Mouse (Mus musculus) spleen, adult 2 months (tissue): ENCODE results near the gene Olfr92. TPM values are rescaled to one million over a fixed set of nuclear protein-coding genes. Genes with fewer than 3 reads are reported as not detected.
"Not testable (repeated sequence)": the region's sequence is repeated elsewhere in the genome, so short reads cannot be mapped to it uniquely, and the experiment has no call there.

Experiments
- DNase-seq, 2 experiments: peaks; one replicate each; pipeline versions ENCODE4 v3.0.0 to v3.0.0-alpha.2; 2012 to 2021; ENCODE audit warnings: low spot score in 2 of 2, low read depth in 1 of 2
- H3K27ac ChIP-seq: fragments of 200-500 bp; 2 replicates; pipeline ENCODE4 v1.5.1; 2012; ENCODE audit warnings: low read length, inconsistent platforms; ENCODE audit not compliant: insufficient read depth
- H3K27me3 ChIP-seq: fragments of 200-500 bp; 2 replicates; pipeline ENCODE4 v1.6.1; 2012; ENCODE audit warnings: mild to moderate bottlenecking, moderate library complexity, low read length, inconsistent platforms; ENCODE audit not compliant: control insufficient read depth, insufficient read depth
- H3K36me3 ChIP-seq: fragments of 200-500 bp; 2 replicates; pipeline ENCODE4 v1.6.1; 2012; ENCODE audit warnings: mild to moderate bottlenecking, low read length, inconsistent platforms; ENCODE audit not compliant: control insufficient read depth, insufficient read depth
- H3K4me1 ChIP-seq: fragments of 200-500 bp; 2 replicates; pipeline ENCODE4 v1.6.1; 2011; ENCODE audit warnings: inconsistent platforms; ENCODE audit not compliant: control insufficient read depth, insufficient read depth, insufficient read length
- H3K4me3 ChIP-seq: fragments of 200-500 bp; 2 replicates; pipeline ENCODE4 v1.5.1; 2011; ENCODE audit warnings: mild to moderate bottlenecking, inconsistent platforms; ENCODE audit not compliant: insufficient read depth, insufficient read length; ENCODE audit errors: extremely low read depth
- CTCF ChIP-seq: fragments of 200-500 bp; IDR thresholded peaks from 2 replicates; pipeline ENCODE4 v1.5.1; 2011; ENCODE audit warnings: mild to moderate bottlenecking, inconsistent platforms; ENCODE audit not compliant: insufficient read depth, insufficient read length, insufficient replicate concordance; ENCODE audit errors: extremely low read depth
- POLR2A ChIP-seq: fragments of 200-500 bp; IDR thresholded peaks from 2 replicates; pipeline ENCODE4 v1.6.1; 2011; ENCODE audit warnings: low read depth, low read length, inconsistent platforms
- WGBS: fragments of 180-500 bp; shearing (Covaris S2); methylation state at CpG from one replicate; pipeline ENCODE4 v1.1.7; 2018; 5-methylcytosine and 5-hydroxymethylcytosine counted together
- polyA plus RNA-seq: library from polyadenylated mRNA; depleted of rRNA; stranded (reverse); fragments of >200 nt; gene quantifications from 2 replicates; pipeline ENCODE4 v1.2.3, GENCODE M21; 2012; rRNA removed

Olfr92 gene
- not detected in 2 replicates for polyA plus RNA-seq

- TF ChIP-seq CTCF (no peak), POLR2A (no peak)
- no peak within 1 kb of the TSS for H3K27ac ChIP-seq
- no peak for DNase-seq
- no peaks in the 10 kb centered on the region for H3K27me3 ChIP-seq
- H3K36me3 ChIP-seq: no peaks in the 10 kb centered on the region
- 85% methylated on average over 2 of the region's 2 CpGs for WGBS
- no peak within 1 kb of the TSS for H3K4me3 ChIP-seq
- H3K4me1 ChIP-seq: no peaks in the 10 kb centered on the region
These were observed at the start of gene Olfr92 for GRCm38 (mm10) chr17:37119988-37120387. Gene Olfr92, minus strand, starts transcription at chr17:37120088.

GRCm38 (mm10) chr17:37161394-37161793, 41.5 kb upstream of the Olfr92 start, which contains the start of gene Olfr93:
Gene Olfr93, minus strand, starts transcription at chr17:37161494.
- TF ChIP-seq POLR2A: no peak
- TF ChIP-seq CTCF: no peak
- DNase-seq: no peak
- Histone ChIP-seq H3K36me3 (no peaks in the 10 kb centered on the region), H3K27me3 (no peaks in the 10 kb centered on the region), H3K4me1 (no peaks in the 10 kb centered on the region), H3K27ac (no peak within 1 kb of the TSS), H3K4me3 (no peak within 1 kb of the TSS)

GRCm38 (mm10) chr17:37131366-37131765, 11.5 kb upstream of the Olfr92 start:
- DNase-seq, H3K4me3 ChIP-seq, H3K4me1 ChIP-seq, H3K36me3 ChIP-seq, H3K27ac ChIP-seq, H3K27me3 ChIP-seq: not testable (repeated sequence)
- WGBS: 30% methylated on average over 4 of the region's 4 CpGs

GRCm38 (mm10) chr17:37098178-37098577, 21.7 kb downstream of the Olfr92 start, which contains the start of gene Olfr91:
Gene Olfr91, minus strand, starts transcription at chr17:37098278.
- no peaks in the 10 kb centered on the region for H3K36me3 ChIP-seq
- TF ChIP-seq CTCF (no peak), POLR2A (no peak)
- H3K27me3 ChIP-seq: no peaks in the 10 kb centered on the region
- no peak within 1 kb of the TSS for H3K27ac ChIP-seq
- no peaks in the 10 kb centered on the region for H3K4me1 ChIP-seq
- DNase-seq: no peak
- H3K4me3 ChIP-seq: no peak within 1 kb of the TSS
- 91% methylated on average over 1 of the region's 1 CpGs for WGBS

- 89% methylated on average over 5 of the region's 5 CpGs for WGBS
- Histone ChIP-seq H3K27ac (no peak overlapping the region), H3K36me3 (no peaks in the 10 kb centered on the region), H3K27me3 (no peaks in the 10 kb centered on the region), H3K4me3 (no peak overlapping the region), H3K4me1 (no peaks in the 10 kb centered on the region)
- TF ChIP-seq CTCF: no peak
- TF ChIP-seq POLR2A: no peak
- DNase-seq: no peak
These were observed 26.6 kb downstream of the Olfr92 start for GRCm38 (mm10) chr17:37093289-37093688.

GRCm38 (mm10) chr17:37092198-37092597, 27.7 kb downstream of the Olfr92 start:
- no peak overlapping the region for H3K4me3 ChIP-seq
- 6% methylated on average over 1 of the region's 1 CpGs for WGBS
- H3K27ac ChIP-seq: no peak overlapping the region
- TF ChIP-seq POLR2A: no peak
- no peak for TF ChIP-seq CTCF
- no peaks in the 10 kb centered on the region for H3K4me1 ChIP-seq
- H3K27me3 ChIP-seq: no peaks in the 10 kb centered on the region
- no peaks in the 10 kb centered on the region for H3K36me3 ChIP-seq
- DNase-seq: no peak

GRCm38 (mm10) chr17:37088399-37088798, 31.5 kb downstream of the Olfr92 start, which contains the start of gene Olfr90:
Gene Olfr90, minus strand, starts transcription at chr17:37088499.
- H3K4me1 ChIP-seq: no peaks in the 10 kb centered on the region
- no peak for DNase-seq
- TF ChIP-seq CTCF (no peak), POLR2A (no peak)
- no peaks in the 10 kb centered on the region for H3K27me3 ChIP-seq
- no peak within 1 kb of the TSS for H3K27ac ChIP-seq
- H3K4me3 ChIP-seq: no peak within 1 kb of the TSS
- H3K36me3 ChIP-seq: no peaks in the 10 kb centered on the region
